Mouse (Mus musculus): ENCODE results near the gene Gh. TPM values are rescaled to one million over a fixed set of nuclear protein-coding genes. Genes with fewer than 3 reads are reported as not detected.

Gene Gh
- total RNA-seq, 2 experiments from 2014 or later = not detected

DNA sequence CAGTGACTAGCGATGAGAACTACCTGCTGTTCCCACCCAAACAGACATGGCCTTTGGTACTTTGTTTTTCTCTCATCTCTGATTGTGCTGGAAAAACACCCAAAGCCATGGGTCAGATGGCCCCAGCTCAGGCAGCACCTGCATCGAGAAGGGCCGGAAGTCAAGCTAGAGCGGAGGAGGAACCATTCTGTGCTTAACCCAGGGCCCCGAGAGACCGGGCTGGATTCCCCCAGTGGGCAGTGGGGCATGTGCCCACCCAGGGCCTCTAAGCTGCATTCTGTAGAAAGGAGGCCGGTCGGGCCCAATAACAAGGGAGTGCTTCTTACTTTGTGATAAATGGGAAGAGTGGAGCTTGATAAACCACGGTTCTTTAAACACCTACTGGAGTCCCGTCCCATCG lies 6.5 kb upstream of the Gh start:
- peak in 1 of 2 experiments; percentile 34 for DNase-seq

DNA sequence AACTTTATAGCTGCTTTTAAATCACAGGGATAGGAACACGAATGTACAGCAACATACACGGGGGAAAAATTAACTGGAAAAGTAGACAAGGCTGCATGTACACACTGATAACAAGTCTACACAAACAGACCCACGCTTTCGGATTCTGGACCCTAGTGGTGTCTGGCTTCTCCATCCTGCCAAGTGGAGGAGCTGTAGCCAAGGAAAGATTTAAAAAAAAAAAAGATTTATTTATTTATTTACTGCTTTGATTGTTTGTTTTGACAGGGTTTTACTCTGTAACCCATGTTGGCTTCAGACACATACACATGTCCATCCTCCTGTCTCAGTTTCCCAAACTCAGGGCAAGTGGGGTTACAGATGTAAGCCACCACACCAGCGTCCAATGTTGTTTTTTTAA lies 5.8 kb upstream of the Gh start:
- DNase-seq = no peak

DNA sequence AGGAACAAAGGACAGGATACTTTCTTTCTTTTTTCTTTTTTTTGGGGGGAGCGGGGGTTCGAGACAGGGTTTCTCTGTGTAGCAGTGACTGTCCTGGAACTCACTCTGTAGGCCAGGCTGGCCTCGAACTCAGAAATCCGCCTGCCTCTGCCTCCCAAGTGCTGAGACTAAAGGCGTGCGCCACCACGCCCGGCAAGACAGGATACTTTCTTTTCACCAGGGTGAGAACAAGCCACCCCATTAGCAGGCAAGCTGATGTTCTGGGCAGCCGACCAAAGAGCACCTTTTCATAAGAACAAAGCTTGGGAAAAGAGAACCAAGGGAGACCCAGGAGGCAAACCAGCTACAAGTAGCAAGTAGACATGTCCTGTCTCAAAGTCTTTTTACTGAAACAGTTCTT lies 5.1 kb upstream of the Gh start:
- no peak for DNase-seq

DNA sequence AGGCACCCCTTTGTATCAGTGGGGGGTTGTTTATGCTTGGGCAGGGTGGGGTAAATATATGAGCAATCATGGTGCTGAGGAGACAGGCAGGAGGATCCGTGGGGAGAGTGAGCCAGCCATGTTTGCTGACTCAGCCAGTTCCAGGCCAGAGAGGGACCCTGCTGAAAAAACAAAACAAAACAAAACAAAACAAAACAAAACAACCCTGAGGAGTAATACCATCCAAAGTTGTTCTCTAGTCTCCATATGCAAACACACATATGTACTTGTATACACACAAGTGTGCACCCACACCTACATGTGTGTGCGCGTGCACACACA lies 4.4 kb upstream of the Gh start:
- DNase-seq = no peak

DNA sequence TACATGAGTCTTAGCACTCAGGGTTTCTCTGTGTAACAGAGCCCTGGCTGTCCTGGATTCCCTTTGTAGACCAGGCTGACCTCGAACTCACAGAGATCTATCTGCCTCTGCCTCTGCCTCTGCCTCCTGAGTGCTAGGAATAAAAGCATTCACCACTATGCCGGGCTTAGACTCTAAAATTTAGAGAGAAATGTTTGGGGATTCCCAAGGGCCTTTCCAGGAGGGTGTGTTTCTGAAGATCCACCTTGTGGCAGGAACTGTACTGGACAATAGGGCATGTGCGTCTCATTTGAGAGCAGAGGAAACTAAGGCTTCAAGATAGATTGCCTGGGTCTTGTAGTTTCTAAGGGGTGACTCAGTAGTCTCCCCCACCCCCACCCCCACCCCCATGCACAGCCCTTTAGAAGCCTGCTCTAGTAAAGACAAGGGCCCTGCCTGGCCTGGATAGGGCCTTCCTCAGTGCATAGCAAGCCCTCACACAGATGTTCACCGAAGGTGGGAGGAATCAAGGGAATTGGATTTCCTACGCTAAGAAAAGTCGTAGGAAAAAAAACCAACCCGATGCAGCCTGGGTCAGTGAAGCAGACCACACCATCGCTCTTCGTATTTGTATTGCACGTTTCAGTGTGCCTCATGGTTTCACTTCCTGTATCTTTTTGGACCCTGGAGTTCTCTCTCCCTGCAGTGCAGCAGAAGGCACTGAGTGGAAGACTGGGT lies 3.8 kb upstream of the Gh start:
- peak in 1 of 2 experiments; percentile 35 for DNase-seq

DNA sequence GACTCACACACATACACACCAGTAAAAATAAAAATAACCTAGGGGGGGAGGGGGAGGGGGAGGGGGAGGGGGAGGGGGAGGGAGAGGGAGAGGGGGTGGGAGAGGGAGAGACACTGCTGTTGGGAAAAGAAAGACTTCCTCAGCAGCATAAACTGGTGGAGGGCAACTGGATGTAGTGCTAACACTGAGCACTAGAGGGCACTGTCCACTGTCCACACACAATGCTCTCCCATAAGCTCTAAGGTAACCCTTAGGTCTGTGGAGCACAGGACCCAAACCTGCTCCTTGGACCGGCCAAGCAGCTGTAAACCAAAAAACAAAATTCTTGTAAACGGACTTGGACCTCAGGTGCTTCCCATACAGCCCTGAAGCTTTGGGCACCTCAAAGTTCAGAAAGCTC lies 969 bp upstream of the Gh start:
- peak; percentile 50 to 72 for DNase-seq

DNA sequence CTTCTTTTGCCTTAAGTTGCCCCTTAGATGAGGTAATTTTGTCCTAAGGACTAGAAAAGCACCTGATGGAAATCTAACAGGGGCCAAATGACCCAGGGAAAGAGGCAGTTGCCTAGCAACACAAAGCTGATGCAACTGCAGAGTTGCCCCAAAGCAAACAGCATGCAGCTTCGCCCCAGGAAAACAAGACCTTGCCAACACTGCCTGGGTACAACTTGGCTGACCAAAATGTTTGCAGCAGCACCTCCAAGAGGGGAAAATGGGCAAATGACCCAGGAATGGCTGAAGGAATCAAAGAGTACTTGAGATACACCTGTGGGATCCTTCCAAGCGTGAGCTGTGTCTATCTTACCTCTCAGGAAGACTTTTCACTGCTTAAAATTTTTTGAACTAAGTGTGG lies 9.8 kb downstream of the Gh start:
- no peak for DNase-seq

DNA sequence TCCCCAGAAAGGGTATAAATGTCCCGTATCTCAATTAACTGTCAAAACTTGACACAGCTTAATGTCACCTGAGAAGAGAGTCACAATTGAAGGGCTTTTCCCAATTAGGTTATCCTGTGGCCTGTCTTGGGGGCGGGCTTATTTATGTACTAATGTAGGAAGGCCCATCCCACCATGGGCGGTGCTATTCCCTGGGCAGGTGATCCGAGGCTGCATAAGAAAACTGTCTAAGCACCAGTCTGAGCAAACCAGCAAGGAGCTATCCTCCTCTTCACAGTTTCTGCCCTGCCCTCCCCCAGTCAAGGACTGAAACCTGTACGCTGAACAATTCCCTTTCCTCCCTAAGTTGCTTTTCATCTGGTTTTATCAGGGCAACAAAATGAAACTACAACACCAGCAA lies 11.3 kb downstream of the Gh start:
- no peak for DNase-seq

DNA sequence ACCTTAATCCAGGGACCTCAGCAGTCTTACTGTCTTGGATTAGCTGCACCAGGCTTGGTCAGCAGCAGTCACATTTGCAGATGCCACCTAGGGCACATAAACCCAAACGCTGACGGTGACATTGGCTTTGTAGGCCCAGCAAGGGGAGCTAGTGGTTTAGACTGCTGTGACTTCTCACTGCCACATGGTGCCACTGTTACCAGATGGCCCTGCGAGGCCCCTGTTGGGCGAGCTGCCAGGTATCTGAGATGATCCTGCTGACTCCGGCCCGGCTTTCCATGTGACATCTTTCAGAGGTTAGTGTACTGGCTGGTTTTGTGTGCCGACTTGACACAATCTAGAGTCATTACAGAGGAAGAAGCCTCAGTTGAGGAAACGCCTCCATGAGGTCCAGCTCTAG lies 12.3 kb downstream of the Gh start:
- DNase-seq = peak; percentile 63 to 67

DNA sequence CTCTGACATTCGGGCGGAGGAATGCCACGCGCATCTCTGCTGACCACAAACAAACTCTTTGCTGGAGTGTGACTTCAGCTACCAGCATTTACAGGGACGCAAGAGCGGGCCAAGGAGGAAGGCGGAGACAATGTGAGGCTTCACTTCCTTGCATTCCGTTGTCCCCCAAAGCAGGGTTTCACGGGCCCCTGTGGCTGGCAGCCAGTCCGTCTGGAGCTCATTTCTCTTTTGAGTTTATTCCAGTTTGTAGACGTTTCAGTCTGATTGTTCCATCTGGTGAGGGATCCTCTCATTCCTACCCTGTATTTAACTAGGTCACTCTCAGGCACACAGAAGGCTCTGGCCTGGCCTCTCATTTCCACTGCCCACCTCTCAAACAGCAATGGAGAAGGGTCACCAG lies 14.7 kb downstream of the Gh start:
- DNase-seq = no peak

DNA sequence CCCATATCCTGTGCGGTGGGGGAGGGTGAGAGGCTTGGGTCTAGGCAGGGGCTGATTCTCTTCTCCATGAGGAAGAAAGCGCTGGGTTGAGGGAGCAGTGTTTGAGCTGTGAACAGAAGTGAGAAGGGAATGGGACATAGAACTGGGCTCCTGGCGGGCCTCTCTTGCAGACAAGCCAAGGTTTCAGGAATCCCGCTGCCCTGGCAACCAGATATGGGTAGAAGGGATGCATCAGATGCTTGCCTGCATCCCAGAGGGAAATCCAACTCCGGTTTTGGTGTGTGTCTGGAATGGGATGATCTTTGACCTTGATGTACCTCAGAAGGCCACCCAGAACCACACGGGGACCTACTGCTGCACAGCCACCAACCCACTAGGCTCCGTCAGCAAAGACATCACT lies 15.5 kb downstream of the Gh start:
- DNase-seq = no peak

DNA sequence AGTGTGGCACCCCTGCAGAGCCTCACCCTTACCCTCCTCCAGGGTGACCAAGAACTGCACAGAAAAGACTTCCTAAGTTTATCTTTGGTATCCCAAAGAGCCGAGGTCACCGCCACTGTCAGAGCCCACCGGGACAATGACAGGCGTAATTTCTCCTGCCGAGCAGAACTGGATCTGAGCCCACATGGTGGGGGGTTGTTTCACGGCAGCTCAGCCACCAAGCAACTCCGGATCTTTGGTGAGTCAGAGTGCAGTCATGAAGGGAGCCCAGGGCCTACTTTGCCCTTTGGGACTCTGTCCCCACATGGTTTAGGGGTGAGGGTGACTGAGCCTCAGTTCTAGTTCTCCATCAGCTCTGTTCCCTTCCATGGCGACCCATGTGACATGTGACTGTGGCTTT lies 17.5 kb downstream of the Gh start:
- no peak for DNase-seq

DNA sequence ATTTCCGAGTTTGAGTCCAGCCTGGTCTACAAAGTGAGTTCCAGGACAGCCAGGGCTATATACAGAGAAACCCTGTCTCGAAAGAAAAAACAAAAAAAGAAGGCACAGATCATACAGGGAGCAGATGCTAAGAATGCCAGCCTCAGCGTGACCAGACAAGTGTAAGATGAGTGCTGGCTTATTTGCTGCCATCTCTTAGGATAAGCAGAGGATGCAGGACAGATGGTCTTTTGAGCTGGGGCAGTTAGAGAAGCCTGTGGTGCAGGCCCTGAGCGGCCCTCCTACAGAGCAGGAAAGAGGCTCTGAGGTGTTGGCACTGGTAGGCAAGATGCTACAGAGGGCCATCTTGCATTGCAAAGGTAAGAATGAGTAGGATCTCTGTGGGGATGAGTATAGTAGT lies 18.3 kb downstream of the Gh start:
- no peak for DNase-seq

DNA sequence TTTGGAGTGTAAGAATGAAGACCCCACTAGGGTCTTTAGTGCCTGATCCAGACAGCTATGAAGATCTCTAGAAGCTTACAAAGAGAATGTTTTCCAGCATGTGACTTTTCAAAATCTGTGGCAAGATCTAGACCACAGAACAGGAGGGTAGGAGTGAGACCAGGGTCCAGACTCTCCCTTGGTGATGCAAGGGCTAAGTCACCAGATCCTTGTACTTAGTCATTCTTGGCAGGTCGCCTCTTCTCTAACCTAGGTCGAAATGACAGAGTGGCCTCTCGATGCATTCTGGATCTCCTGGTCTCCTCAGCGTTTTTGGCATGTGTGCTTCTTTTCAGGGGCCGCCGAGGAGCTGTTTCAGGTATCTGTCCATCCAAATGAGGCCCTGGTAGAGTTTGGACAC lies 19.2 kb downstream of the Gh start:
- DNase-seq = no peak

DNA sequence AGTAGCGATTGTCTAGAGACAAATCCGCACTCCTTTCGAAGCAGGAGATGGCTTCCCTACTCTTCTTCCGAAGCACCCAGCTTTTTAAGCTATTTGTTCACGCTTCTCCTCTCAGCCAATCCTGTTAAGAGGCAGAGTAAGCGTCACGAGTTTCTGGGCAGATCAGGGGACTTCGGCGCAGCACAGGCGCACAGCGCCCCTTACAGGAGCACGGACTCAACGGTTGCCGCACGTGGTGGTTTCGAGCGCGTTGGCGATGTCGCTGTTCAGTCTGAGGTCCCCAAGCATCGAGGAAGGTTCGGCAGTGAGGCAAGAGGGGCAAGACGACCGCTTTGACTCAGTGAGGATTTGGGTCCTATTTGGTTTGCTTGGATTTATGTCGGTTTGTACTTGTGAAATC lies 25.2 kb downstream of the Gh start, which contains the start of gene Tcam1:
TSS of gene Tcam1 (plus strand) at position 219 of the 400 bp plus-strand sequence.
- peak; percentile 92 to 96 for DNase-seq

DNA sequence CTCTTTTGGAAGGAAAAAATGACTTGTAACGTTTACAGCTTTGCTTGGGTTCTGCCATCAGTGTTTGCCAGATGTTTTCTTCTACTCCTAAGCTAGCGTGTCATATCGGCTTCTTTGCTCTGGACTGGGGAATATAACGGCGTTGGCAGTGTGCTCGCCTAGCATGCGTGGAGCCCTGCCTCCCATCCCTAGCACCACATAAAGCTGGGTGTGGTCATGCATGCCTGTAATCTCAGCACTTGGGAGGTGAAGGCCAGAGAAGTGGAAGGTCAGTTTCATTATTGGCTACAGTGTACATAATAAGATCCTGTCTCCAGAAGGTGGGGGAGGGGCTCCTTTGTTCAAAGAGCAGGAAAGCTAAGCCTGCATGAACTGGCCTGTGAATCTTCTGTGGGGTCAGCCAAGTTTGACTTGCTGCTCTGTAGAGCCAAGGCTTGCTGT lies 26.7 kb downstream of the Gh start:
- DNase-seq = no peak

DNA sequence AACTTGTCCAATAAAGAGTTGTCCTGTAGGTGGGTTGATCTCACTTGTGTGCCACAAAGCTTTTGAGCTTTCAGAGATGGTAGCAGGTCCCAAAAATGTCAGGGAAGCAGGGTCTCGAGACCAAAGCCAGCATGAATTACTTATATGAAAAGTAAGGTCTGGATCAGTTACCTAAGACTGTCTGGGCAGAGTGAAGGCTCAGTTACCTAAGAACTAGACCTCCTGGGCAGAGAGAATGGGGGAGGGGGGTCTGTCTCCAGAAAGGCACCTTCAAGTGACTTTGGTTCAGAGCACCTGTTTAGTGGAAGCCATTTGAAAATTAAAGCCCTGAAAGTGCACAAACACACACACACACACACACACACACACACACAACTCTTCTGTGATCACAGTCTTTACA lies 27.3 kb downstream of the Gh start:
- no peak for DNase-seq

DNA sequence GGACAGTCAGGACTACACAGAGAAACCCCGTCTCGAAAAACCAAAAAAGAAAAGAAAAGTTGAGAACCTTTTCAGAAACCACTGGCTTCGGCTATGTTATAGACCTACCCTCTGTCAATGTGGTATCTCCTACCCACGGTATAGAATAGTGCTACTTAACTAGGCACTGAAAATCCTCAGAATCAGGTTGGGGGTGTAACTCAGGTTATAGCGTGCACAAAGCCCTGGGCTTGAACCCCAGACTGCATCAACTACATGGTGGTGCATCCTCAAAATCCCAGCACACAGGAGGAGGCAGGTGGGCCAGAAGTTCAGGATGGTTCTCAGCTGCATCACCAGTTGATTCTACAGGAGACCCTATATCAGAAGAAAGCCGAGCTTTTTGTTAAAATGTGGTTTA lies 27.9 kb downstream of the Gh start:
- DNase-seq = no peak

DNA sequence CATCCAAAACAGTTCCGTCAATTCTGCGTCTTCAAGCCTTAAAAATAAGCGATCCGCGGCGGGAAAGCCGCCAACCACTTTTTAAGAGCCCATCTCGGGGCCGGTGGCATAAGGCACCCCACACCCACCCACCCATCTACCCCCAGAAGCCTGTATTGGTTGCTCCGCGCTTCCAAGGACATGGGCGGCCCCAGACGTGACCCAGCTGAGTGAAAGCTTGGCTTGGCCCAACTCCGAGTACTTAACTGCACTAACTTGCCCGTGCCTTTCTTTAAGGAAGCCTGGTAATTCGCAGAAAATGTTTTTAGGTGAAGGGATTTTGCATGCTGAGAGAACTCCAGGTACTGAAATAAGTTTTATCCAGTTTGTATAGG lies 28.4 kb downstream of the Gh start:
- DNase-seq = no peak

DNA sequence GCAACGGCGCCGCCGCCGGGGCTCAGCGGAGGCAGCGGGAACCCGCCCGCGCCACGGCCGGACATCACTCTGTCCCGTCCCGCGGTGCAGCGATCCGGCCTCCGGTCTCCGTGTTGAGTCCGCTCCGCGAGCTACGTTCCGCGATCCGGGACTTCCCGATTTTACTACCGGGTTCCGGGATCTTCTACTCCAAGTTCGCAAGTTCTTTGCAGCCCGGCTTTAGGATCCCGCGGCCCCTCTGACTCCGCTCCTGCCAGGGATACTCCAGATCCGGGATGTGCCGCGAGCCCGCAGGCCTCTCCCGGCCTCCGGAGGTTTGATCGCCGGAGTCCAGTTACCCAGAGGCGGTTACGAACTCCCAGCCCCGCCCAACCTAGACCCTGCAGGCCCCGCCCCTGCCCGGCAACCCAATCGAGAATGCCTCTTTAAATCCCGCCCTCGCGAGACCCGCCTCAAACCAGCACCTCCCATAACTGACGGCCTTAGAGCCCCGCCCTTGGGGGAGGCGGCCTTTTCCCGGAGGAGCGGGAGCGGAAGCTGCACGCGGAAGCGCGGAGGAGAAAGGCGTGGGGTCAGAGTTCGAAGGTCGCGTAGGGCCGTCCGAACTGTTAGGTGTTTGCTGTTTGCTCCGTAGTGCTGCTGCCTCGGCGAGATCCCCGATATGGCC lies 28.9 kb downstream of the Gh start, which contains the start of gene Smarcd2:
TSS of gene Smarcd2 (minus strand) at position 329 of the 667 bp plus-strand sequence.
- DNase-seq = peak; percentile 99 to 100

DNA sequence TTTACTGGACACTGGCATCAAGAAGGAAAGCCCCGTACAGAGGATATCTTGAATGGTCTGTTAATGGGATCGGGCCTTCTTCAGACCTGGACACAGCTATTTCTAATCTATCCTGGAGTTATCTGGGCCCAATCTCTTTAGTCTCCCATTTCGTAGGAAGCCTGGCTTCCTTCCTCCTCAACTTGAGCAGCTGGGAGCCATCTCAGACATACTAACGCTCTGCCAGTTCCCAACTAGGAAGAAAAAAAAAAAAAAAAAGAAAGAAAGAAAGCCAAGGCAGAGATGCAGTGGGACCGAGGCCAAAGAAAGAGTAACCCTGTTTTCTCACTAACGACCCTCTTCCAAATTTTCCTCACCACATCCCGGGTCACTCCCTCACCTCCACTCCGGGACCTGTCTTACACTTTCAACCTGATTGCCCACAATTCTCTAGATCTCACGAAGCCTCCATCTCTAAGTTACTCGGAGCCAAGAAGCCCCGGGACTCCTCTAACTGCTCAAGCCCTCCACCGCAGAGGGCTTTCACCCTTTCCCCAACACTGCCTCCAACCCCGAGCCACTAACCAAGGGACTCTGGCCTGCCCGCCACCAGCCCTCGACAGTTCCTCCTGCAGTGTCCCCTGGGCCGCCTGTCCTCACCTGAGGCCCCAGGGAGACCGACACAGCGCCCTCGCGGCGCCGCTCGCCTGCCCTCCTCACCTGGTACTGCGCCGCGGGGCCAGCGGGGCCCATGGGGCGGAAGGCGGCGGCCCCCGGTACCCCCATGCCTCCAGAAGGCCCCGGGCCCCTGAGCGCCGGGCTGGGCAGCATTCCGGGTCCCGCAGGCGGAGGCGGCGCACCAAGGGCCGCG lies 29.6 kb downstream of the Gh start:
- peak; percentile 52 to 72 for DNase-seq

DNA sequence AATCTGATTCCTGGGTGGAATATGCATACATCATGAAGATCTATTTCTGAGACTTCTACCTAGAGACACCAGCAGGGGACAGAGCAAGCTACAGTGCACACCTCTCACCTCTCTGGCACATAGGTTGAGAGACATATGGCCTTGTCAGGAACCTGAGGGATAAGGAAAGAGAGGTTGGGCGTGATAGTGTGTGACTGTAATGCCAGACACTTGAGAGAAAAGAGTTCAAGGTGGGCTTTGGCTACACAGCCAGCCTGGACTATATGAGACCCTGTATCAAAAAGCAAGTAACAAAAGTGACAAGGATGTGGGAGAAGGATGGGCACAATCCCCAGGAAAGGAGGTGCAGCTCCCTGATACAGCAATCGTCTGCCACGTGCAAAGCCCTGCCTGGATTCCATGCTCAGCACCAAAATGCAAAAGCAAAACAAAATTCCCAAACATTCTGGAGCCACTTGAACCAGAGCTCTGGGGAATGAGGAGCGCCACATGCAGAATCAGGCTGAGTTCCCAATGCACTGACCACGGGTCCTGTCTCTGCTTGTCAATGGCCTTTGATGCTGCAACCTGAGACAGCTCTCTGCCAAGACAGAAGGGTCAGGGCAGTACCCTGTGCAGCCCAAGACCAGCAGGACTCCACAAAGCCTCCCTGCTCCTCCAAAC lies 30.4 kb downstream of the Gh start:
- DNase-seq = no peak

DNA sequence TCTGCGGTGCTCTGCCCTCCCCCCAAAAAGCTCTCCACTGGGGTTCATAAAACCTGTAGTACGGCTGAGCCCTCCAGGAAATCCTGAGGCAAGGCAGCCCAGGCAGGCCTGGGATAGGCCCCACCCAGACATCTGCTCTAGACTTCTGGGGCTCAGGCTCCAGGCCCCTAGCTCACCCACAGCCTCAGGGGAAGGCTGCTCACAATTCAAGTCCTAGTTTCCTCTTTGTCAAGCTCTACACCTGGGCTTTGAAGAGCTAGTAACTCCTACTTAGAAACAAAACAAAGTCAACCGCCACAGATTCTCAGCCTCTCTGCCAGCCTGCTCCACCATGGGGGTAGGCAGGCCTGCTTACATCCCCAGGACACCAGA lies 32.6 kb downstream of the Gh start:
- peak; percentile 50 to 54 for DNase-seq

Data from heart, adult 18-20 months (tissue).